Mouse (Mus musculus) adrenal gland, postnatal 4 days (tissue): ENCODE data around the gene Carmil3. TPM values are rescaled to one million over a fixed set of nuclear protein-coding genes. Genes with fewer than 3 reads are reported as not detected.
A peak's percentile ranks its signal among the peaks of the same experiment; 100 is the strongest.

Source experiments
- DNase-seq, 2 experiments: peaks; one replicate each; pipeline ENCODE4 v3.0.0; 2021 to 2022; ENCODE audit warnings: low spot score in 2 of 2, mixed read lengths in 2 of 2
- total RNA-seq, 2 experiments: library from RNA; stranded (reverse); gene quantifications; 2 replicates each; pipeline ENCODE4 v1.2.3; 2021

Gene Carmil3
- total RNA-seq, 2 experiments from 2014 or later, result 19.6 to 25.4 TPM

GRCm38 (mm10) chr14:55492103-55492502, 1.7 kb downstream of the Carmil3 start:
- no peak for DNase-seq

GRCm38 (mm10) chr14:55495509-55496240, 5.2 kb downstream of the Carmil3 start:
- no peak for DNase-seq

DNA sequence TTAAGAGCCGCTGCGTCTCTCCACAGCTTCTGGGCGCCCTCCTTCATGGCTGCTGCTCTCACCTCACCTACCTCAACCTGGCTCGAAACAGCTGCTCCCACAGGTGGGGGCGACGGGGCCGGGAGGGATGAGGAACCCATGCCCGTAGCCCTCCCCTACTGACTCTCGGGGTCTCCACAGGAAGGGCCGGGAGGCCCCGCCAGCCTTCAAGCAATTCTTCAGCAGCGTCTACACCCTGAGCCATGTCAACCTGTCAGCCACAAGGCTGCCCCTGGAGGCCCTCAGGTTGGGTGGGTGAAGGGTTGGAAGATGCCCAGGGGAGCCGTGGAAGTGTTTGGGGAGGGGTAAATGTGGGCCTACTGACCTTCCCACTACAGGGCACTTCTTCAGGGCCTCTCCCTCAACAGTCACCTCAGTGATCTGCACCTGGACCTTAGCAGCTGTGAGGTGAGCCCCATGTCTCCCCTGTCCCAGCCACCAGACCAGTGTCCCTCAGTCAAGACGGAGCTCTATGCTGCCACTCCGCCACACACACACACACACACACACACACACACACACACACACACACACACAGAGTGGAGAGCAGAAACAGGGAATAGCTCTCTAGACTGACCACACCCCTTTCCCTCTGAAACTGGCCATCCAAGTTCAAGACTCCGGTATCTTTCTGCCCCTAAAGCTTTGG, 6.5 kb downstream of the Carmil3 start:
- no peak for DNase-seq

- DNase-seq, result peak; percentile 65 to 82
These were observed 7.0 kb downstream of the Carmil3 start for GRCm38 (mm10) chr14:55497449-55497821.

DNA sequence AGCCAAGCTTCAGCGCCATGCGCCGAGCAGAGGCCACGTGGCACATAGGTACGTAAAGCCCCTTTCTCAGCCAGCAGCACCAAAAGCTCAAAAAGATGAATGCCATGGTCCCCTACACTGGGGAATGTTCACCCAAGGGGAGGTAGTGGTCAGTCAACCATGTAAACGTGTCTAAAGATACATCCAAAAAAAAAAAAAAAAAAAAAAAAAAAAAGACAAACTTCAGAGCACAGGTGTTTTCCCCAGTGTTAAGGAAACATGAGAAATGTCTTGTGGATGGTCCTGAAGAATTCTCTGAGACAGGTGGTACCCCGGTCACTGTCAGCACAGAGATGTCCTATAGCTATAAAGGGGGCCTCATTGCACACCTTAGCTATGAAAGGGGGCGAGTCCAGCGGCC, 15.2 kb downstream of the Carmil3 start:
- DNase-seq, result no peak

DNA sequence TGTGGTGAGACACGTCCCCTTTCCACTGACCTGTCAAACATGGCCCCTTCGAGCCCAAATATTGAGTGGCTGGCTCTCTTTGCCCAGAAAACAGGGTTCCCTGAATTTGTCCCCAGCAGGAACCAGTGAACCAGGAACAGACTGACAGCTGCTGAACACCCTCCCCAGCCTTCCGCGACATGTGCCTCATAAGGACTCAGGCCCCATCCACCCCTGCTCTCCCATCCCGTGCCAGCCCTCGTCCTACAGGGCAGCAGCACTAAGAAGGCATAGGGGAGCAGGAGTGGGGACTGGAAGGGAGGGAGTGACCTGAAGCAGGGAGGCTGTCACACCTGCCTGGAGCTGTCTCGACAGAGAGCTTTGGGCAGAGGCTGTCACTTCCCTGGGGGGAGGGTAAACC, 17.4 kb downstream of the Carmil3 start:
- DNase-seq, result no peak

DNA sequence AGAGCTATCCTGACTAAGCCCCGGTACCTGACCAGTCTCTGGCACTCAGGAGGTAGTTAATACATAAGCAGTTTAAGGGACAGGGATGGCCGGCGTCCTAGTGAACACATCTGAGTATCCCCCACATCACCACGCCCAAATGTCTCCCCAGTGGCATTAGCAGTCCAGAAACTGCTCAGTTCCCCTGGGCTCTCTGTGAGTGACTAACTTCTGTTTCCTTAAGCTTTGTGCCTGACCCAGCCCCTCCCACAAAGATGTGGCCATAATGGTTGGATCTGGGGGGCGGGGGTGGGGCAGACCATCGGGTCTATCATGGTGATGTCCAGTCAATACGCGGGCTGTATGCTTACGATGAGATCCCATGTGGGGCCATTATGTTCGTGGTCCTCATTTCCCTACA, 19.1 kb downstream of the Carmil3 start:
- no peak for DNase-seq

- no peak for DNase-seq
These were observed 19.8 kb downstream of the Carmil3 start, which contains the start of gene Cpne6 for GRCm38 (mm10) chr14:55510125-55510731. TSS of gene Cpne6 (plus strand) at chr14:55510445.

DNA sequence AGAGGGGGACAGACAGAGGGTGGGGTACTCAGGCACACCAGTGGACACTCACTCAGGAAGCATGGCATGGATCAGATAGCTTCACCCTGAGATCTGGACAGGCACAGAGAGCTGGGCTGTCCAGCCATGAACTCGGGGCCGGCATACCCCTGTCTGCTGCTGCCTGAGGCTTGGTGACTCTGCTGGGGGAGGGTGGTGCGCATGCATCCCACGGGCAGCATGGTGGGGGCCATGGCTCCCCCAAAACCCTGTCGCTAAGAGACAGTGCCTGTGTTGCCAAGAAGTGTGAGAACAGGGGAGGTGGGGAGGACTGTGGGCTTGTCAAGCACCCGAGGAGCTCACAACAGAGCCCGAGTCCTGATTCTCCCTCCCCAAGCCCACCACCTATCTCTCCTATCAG, 20.6 kb downstream of the Carmil3 start:
- no peak for DNase-seq

DNA sequence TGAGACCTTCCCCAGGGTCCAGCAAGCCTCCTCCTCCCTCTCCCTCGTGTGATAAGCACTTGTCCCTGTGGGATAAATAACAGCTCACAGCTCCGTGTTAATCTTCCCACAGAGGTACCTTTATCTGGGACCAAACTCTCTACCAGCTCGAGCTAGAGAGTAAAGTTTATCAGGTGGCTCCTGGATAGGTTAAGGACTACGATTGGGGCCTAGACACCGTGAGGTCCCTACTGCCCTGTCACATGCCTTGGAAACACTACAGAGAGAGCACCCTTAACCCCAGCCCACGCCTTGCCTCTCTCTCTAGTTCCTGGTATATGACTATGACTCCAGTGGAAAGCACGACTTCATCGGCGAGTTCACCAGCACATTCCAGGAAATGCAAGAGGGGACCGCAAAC, 23.5 kb downstream of the Carmil3 start:
- DNase-seq, result no peak

- DNase-seq, result no peak
These were observed 25.4 kb downstream of the Carmil3 start for GRCm38 (mm10) chr14:55515846-55516245.

DNA sequence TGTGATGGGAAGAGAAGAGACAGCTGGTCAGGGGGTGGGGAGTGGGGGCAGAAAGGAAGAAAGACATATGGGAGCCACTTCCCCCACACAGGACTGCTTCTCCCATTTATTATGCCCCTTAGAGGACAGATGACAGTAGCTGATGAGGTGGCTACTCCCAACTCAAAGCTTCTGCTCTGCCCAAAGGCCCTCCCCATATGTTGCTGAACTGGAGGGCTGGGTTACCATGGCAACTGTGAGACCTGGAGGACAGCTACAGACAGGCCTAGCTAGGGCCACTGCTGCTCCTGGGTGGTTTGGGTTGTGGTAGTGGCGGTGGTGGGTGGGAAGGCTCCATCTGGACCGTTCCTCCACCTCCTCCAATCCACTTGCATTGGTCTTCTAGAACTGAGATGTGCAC, 28.4 kb downstream of the Carmil3 start:
- DNase-seq, result no peak

DNA sequence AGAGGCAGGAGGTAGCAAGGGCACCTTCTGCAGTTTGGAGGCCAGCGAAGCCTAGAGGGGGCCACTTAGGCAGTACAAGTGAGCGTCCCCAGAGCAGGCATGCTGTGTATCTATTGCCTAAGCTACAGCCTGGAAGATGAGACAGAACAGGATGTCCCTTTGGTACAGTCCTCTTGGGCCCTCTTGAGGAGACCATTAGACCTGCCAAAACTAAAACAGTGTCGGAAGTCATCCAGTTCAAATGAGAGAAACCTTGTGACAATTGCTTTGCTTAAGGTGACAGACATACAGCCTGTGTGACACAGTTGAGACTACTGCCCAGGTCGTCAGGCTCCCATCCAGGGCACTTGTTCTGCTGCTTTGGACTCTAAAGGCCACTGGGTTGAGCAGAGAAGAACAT, 29.2 kb downstream of the Carmil3 start:
- no peak for DNase-seq

DNA sequence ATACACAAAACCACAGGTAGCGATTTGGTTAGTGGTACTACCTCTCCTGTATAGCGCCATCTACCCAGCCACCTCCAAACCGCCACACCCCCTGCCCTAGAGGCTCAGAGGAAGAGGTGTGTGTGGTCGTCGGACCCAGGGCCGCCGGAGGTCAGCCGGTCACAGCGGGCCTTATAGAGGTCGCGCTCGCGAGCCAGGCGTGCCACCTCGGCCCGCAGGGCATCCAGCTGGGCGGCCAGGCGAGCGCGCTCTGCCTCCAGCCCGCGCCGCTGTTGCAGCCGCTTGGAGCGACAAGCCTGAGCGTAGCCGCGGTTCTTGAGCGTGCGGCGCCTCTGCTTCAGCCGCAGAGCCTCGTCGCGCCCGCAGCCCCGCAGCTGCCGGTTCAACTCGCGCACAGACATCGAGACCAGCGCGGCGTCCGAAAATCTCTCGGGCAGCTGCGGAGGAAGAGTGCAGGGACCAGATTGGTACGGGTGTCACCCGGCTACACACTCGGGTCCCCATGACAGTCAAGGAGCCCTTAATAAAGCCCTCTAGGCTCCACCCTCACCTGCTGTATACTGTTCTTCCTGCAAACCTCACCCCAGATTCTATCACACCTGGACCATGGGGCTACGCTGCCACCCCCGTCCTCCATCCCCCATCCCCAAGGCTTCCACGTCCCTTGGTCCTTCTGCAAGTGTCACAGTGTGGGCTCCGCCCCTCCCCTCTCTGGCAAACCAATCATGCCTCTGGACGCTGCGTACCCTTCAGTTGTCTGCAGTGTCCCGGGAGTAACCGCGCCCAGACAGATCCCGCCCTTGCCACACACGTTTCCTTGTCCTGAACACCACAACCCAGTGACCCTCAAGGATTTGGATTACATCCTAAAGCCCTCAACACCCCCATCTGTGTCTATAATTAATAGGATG, 30.3 kb downstream of the Carmil3 start:
- DNase-seq, result no peak

GRCm38 (mm10) chr14:55524062-55524461, 33.6 kb downstream of the Carmil3 start:
- DNase-seq, result no peak

GRCm38 (mm10) chr14:55524785-55525184, 34.3 kb downstream of the Carmil3 start, which contains the start of gene Nrl:
TSS of gene Nrl (minus strand) at chr14:55524981.
- no peak for DNase-seq

DNA sequence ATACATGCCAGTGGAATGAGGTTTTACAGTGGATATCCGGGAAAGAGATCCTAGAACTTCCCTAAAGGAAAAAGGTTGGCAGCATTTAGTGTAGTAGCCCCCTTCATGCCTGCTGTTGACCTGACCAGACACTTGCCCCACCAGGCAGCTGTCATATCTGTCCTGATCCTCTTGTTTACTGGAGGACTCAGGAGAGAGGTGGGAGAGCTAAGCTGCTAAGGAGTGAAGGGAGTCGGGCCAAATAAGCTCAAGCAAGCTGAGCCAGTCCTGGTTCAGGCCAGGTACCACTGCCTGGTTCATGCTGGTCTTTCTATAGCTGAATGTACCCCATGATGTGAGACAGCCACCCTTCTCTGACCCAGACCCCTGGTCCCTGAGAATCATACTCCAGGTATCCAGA, 36.2 kb downstream of the Carmil3 start:
- DNase-seq, result no peak

DNA sequence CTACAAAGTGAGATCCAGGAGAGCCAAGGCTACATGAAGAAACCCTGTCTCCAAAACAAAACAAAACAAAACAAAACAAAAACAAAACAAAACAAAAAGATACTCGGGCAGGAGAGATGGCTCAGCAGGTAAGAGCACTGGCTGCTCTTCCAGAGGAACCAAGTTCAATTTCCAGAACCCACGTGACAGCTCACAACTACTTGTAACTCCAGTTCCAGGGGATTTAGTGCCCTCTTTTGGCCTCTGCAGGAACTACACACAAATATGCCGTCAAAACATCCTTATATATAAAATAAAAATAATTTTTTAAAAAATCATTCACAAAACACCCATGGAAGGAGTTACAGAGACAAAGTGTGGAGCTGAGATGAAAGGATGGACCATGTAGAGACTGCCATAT, 37.5 kb downstream of the Carmil3 start:
- DNase-seq, result no peak

GRCm38 (mm10) chr14:55536116-55536745, 45.8 kb downstream of the Carmil3 start:
- DNase-seq, result no peak

- DNase-seq, result peak; percentile 72 to 73
These were observed 49.8 kb downstream of the Carmil3 start, which contains the start of gene Pck2 for GRCm38 (mm10) chr14:55540067-55540786. TSS of gene Pck2 (plus strand) at chr14:55540266.
